Mouse (Mus musculus): ENCODE data around the gene Fam83f.
"Not testable (repeated sequence)": the region's sequence is repeated elsewhere in the genome, so short reads cannot be mapped to it uniquely, and the experiment has no call there.

Gene Fam83f

DNA sequence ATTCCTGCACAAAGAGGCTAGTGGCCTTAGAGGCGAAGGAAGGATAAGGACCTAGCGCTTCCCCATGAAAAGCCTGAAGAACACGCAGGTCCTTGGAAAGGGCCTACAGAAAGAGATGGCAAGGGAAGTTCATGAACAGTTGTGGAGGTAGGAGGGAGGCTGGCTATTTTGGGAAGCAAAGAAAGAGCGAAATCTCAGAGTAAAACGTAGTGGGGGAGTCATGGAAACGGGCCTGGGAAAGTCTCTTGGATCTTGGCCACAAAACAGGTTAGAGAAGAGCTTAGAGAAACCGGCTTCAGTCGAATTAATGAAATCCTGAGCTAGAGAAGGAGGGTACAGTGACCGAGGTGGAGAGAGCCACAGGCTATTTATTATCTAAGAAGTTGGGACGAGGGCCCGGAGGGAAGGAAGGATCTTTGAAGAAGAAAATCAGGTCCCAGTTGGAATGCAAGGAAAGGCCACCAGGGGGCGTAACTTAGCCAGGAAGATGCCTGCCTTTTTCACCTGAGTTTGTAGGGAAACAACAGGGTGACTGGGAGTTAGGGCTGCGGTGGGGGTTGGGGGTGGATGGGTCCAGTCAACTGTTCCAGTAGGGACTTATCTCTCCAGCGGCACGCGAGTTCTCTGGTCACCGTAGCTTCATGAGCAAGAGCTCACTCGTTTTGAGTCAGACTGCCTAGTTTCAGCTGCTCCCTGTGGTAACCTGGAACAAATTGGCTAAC is 34.3 kb downstream of the Fam83f start:
- DNase-seq (ENCODE audit: low read depth, low spot score), result peak; percentile 89

DNA sequence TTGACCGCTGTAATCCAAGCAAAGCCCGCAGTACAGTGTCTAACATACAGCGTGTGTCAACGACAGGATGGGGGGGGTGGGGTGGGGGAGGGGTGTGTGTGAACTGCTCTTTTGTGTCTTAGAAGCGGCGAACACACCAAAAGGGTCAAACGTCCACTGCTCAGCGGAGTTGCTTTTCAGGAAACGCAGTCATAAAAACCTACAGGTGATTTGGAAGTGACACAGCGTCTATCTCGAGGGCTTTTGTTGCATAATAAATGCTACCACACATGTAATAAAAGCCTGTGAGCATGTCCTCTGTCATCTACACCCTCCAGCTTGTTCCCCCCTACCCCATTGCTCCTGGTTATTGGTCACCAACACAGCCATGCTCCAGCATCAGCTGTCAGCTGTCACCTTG is 34.9 kb downstream of the Fam83f start:
- no peak for DNase-seq (ENCODE audit: low read depth, low spot score)

DNA sequence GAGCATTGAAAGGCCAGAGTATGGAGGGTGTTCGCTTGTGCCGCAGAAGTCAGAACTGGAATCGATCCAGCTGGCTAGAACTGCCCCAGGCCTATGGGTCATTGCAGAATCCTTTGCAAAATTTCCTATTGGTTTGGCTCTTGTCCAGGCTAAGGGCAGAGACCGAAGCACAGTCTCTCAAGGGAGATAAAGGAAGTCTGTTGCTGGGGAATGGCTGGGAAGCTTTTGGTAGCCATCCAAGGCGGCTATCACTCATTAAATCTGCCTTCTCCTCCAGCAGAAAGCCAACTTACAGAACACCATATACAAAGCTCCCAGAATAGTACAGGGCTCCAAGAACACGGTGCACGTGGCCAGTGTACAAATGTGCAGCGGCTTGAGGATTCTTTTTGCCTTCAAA is 35.4 kb downstream of the Fam83f start:
- DNase-seq (ENCODE audit: low read depth, low spot score), result peak; percentile 98

DNA sequence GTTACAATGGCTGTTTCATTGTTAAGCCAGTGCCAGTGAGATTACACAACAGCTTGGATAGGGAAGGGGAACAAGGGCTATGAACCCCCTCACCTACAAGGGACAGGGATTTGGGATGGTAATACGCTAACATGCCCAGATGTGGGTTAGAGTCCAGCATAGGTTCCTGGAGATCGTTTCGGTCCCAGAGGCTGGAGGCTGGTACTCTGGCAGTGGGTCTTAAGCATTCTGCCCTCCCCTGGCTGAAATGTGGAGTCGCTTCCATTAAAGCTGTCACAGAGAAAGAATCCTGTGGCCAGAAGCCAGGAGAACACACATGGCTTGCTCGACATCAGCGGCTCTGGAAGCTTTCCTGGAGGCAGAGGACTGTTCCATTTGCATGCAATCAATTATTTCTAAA is 37.9 kb downstream of the Fam83f start:
- peak; percentile 93 for DNase-seq (ENCODE audit: low read depth, low spot score)

DNA sequence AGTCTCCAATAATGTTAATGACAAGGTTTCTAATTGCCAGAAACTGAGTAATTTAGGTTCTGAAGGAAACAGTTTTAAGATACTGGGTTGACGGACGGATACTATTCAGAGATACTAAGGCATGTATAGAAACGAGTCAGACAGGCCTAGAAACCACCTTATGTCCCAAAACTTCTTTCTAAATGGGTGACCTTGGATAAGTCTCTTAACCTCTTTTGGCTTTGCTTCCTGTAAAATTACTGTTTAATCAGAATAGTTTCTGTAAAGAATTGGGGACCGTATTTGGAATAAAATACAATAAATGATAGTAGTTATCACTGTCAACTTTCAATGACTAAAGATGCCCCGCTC is 38.6 kb downstream of the Fam83f start:
- no peak for DNase-seq (ENCODE audit: low read depth, low spot score)

DNA sequence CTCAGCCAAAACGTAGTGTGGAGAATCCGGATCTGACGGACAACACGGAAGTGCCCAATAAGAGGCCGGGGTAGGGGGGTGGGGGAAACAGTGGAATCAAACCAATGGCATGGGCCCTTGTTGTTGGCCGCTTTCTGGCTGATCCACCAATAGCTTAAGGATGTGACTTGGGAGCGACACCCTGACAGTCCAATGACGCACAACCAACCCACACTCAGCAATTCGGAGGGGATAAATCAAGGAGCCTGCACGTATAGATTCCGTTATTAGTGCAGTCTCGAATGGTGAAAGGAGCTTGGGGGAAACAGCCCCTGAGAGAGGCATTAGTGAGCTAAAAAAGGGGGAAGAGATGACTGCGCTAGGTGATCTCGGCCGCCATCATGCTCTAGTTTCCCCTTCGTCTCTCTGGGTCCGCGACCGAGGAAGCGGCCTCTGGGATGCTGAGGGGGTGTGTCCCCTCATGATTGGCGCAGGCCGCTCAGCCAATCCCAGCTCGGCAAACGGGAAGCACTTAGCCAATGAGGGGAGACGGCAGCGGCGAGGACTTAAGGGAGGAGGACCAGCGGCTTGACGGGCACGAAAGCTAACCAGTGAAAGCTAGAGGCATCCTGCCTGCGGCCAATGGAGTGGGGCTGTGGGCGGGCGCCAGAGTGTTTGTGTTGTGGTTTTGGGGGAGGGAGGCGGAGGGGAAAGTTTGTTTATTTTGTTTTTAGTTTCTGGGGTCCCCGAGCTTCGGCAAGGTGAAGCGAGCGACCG is 39.1 kb downstream of the Fam83f start, which contains the start of gene Tnrc6b:
Tnrc6b (plus strand) TSS at position 706 of the 756 bp plus-strand sequence.
- DNase-seq (ENCODE audit: low read depth, low spot score), result peak; percentile 99

GRCm38 (mm10) chr15:80711401-80712151 is 39.9 kb downstream of the Fam83f start:
- DNase-seq (ENCODE audit: low read depth, low spot score), result peak; percentile 52

DNA sequence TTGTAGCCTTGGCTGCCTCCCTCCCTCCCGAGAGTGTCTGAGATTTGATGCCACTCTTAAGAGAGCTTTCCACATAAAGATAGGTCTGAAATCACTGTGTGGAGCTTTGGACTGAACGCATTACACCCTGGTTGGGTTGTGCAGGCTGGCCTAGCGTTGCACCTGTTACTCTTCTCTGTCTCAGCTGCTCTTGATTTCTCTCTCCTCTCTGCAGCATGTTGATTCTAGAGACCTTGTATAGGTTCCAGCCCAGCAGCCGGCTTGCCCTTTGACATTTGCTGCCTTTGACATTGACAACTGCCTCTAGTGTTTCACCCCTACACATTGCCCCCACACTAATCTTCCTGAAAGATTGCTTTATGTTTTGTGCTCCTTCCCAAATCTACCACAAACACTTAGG is 42.7 kb downstream of the Fam83f start:
- no peak for DNase-seq (ENCODE audit: low read depth, low spot score)

GRCm38 (mm10) chr15:80716631-80717135 is 45.0 kb downstream of the Fam83f start:
- DNase-seq (ENCODE audit: low read depth, low spot score), result peak; percentile 53

GRCm38 (mm10) chr15:80717431-80717830 is 45.8 kb downstream of the Fam83f start:
- peak; percentile 34 for DNase-seq (ENCODE audit: low read depth, low spot score)

GRCm38 (mm10) chr15:80720249-80720648 is 48.6 kb downstream of the Fam83f start:
- DNase-seq (ENCODE audit: low read depth, low spot score), result no peak

GRCm38 (mm10) chr15:80721861-80722260 is 50.2 kb downstream of the Fam83f start:
- DNase-seq (ENCODE audit: low read depth, low spot score), result no peak

DNA sequence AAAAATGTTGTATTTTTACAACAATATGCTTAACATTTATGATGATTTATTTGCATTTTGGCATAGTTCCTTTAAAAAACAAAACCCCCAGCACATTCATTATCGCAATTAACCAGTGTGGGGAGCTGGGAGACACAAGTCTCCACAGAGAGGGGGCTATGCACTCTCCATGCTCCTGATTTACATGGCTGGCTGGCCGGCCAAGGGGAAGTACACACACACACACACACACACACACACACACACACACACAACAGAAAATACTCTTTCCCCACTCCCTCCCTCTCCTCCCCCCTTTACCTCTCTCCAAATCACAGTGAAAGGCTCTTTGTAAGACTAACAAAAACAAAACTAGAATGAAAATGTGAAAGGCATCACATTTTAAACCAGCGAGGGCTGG is 50.7 kb downstream of the Fam83f start:
- DNase-seq (ENCODE audit: low read depth, low spot score), result no peak

DNA sequence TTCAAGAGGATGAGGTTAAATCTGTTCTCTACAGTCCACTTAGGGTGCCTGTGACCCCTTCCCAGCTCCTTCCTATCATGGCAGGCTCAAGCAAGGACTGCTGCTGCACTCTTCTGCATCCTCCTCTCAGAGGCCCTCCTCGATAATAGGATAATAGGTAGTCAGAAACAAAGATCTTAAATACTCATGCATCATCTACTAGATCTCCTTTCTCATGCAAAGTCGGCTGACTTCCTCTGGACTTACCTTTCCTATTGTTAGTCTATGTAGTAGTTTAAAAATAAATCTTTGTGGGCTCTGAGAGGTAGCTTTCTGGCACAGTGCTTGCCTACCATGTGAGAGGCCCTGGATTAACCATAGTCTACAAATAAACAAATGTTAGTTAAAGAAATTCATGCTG is 57.8 kb downstream of the Fam83f start:
- no peak for DNase-seq (ENCODE audit: low read depth, low spot score)

GRCm38 (mm10) chr15:80731043-80731442 is 59.4 kb downstream of the Fam83f start:
- DNase-seq (ENCODE audit: low read depth, low spot score), result no peak

- no peak for DNase-seq (ENCODE audit: low read depth, low spot score)
These were observed 59.9 kb downstream of the Fam83f start for GRCm38 (mm10) chr15:80731511-80731910.

- no peak for DNase-seq (ENCODE audit: low read depth, low spot score)
These were observed 60.8 kb downstream of the Fam83f start for GRCm38 (mm10) chr15:80732266-80733030.

- DNase-seq (ENCODE audit: low read depth, low spot score), result no peak
These were observed 63.7 kb downstream of the Fam83f start for GRCm38 (mm10) chr15:80735300-80735699.

- DNase-seq (ENCODE audit: low read depth, low spot score), result not testable (repeated sequence)
These were observed 64.1 kb downstream of the Fam83f start for GRCm38 (mm10) chr15:80735708-80736107.

- DNase-seq (ENCODE audit: low read depth, low spot score), result peak; percentile 13
These were observed 64.9 kb downstream of the Fam83f start for GRCm38 (mm10) chr15:80736553-80736952.

GRCm38 (mm10) chr15:80738244-80738643 is 66.6 kb downstream of the Fam83f start:
- no peak for DNase-seq (ENCODE audit: low read depth, low spot score)

Measured in 3T3-L1 (cell line).